Mouse (Mus musculus): ENCODE measurements around the gene Sowaha.

Sowaha gene

DNA sequence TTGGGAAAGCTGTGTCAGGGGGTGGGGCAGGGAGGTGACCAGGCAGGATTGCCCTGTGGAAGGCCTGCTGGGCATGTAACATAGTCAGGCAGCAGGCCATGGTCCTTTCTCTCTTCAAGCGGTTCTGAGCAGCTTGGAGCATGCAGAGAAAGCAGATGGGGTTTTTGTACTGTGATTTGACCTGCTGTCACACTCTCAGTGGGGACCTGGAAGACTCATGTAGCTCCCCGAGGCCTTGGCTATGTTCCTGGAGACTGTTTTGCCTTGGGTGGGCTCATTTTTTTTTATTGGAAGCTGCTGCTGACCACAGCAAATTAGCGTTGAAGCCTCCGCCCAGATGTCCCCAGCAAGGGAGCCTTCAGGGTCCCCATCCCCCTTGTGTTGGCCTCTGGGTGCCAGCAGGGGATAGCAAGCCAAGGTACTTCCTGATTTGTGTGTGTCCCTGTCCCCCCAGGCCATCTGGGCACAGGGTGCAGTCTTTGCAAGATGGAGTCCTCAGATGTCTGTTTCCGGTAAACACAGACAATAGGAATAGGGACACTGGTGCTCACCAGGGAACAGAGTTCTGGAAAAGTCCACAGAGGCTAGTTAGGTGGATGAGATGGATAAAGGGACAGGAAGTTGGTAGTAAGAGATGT is 25.1 kb upstream of the Sowaha start:
- DNase-seq (ENCODE audit: low spot score), result no peak

DNA sequence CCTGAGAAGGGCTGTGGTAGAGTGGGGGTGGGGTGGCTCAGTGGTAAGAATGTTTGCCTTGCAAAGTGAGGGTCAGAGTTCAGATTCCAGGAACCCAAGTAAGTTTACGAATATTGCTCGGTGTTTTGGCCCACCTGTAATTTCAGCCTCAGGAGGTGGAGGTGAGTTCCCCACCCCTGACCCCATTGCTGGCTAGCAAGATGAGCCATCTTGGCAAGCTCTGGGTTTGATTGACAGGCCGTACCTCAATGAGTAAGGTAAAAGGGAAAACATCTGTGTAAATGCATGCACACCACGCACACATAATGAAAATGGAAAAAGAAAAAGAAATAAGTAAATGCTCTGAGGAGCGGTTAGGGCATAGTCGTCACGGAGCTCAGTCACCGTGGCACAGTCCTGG is 24.3 kb upstream of the Sowaha start:
- DNase-seq (ENCODE audit: low spot score), result no peak

DNA sequence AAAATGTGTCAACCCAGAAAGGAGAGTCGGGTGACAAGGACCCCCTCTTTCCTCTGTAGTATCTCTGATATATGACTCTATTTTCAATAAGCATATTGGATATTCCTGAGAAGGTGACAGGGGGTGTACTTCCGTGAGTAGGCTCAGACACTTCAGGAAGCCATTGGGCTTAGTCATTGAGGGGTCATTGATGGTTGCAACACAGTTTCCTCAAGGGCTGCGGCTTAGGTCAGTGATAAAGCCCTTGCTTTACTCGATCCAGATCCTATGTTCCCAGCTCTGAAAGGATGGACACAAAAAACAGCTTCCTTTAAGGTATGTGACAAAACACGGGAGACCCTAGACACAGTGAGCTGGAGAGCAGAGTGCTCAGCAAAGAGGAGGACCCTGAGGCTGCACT is 23.7 kb upstream of the Sowaha start:
- DNase-seq (ENCODE audit: low spot score), result no peak

DNA sequence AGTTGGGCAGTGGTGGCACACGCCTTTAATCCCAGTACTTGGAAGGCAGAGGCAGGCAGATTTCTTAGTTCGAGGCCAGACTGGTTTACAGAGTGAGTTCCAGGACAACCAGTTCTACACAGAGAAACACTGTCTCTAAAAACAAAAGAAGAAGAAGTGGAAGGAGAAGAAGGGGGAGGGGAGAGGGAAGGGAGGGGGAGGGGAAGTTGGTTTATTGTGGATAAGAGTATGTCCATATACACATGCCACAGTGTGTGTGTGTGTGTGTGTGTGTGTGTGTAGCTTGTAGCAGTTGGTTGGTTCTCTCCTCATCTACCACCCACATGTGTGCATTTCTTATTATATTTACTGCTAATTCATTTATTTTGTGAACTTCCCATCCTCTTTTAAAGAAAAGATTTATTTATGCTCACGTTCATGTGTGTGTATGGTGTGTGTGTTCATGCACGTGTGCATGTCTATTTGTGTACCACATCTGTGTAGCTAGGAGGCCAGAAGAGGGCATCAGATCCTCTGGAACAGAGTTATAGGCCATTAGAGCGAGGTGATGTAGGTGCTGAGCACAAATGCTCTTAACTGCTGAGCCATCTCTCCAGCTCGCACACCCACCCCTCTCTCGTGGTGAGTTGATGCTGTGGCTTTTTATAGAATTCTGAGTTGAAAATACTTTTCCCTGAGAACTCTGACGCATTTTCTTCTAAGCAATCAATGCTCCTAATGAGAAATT is 22.1 kb upstream of the Sowaha start:
- no peak for DNase-seq (ENCODE audit: low spot score)

DNA sequence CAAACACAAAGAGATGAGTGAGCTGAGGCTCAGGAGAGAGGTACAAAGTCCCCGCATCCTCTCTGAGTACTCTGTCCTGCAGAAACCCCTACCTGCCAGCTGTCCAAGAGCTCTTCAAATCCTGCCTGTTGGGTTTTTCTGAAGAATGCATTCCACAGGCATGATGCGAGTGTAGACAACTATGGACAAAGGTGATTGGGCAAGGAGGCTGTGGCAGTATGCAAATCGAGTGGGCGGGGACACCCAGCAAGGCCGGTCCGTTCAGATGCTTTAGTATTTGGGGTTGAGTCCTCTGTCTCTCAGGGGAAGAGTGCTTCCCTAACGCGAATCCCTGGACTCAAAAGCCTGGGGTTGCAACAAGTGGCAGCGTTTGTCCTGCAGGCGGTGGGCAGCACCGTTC is 20.5 kb upstream of the Sowaha start:
- no peak for DNase-seq (ENCODE audit: low spot score)

DNA sequence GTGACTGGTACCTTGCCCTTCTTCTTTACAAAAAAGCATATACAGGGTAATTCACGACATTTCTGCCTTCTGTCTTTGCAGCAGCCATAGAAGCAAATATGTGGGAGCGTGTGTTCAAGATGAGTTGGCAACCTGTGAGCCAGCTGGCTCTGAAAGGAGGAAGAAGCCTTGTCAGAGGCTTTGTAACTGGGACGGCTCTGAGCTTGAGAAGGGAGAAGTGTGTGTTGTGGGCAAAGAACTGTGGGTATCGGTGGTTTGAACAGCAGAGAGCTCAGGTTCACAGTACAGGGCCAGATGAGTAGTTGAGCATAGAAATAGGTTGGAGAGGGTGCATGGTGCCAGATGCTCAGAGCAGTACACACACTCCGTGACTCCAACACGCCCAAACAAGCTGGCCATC is 16.9 kb upstream of the Sowaha start:
- DNase-seq (ENCODE audit: low spot score), result no peak

DNA sequence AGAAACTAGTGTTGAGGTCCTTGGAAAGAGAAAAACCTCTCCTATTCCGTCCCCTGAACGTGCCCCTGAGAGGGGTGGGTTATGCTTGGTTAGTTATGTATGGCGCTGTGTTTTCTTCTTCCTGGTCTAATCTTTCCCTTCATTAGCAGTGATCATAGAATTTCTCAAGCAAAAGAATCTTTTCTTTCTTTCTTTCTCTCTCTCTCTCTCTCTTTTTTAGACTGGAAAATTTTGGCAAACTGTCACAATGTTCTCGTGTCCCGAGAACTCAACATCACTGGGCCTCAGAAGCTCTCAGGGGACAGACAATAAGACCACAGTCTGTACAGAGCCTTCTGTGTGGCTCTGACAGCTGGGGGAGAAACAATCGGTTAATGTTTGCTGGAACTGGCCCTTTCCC is 15.3 kb upstream of the Sowaha start:
- DNase-seq (ENCODE audit: low spot score), result no peak

DNA sequence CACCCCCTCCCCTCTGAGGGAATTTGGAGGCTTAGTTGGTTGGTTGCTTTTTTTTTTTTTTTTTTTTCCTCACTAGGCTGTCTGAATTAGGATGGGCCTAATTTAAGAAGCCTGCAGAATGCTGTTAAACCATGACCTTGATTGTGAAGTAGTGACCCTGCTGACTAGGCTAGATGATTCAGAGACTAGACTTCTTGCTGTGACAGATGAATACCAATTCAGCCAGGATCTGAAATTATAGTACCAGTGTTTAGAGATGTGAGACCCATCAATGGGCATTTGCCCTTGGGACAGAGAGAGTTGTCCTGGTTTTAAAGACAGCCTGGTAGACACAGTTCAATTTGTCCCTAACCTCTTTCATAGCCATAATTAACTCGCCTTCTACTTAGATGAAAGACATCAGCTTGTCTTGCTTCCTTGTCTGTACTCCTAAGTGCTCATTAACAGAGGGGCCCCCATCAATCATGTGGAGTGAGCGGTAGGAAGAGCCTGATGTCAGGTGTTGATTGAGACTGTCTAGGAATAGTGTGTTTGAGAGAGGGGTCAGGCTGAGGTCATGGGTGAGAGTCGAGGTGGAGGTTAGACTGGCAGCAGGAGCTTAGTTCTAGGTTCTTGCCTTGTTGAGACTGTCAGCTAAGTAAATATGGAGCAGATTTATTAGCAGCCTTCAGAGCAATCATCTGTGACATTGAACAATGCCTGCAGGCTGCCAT is 13.3 kb upstream of the Sowaha start:
- DNase-seq (ENCODE audit: low spot score), result no peak

DNA sequence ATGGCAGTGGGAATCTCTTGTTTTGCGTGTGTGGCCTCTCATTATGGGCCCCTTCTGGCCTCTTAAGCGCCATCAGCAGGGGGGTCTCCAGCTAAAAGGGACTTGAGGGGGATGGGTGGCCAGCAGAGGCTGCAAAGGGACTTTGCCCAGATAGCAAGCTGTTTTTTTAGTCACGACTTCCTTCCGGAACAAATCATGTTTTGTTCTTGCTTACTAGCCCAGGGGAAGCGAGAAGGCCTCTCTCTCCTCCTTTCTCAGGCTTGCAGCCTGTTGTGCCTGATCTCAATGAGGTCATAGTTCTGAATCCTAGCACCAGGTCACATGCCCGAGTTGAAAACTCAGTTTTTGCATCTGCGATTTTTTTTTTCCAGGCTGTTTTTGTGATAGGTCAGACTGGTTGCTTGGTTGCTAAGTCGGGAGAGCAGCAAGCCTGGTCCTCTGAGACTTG is 11.9 kb upstream of the Sowaha start:
- DNase-seq (ENCODE audit: low spot score), result no peak

DNA sequence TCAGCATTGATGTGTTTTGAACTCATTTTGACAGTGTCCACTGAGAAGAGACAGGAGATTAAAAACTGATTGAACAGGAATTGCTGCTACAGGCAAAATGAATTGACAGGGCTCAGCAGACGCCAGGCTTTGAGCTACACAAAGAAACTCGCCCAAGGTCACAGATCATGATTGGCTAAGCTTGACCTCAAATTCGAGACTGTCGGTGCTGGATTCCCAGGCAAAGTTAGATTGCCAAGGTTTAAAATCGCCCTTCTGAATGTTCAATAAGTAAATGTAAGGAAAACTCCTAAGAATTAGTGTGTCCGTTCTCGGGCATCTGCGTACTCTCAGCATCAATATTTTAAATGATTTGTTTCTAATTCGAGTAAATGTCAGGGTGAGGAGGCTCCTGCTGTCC is 9.3 kb upstream of the Sowaha start:
- DNase-seq (ENCODE audit: low spot score), result no peak

DNA sequence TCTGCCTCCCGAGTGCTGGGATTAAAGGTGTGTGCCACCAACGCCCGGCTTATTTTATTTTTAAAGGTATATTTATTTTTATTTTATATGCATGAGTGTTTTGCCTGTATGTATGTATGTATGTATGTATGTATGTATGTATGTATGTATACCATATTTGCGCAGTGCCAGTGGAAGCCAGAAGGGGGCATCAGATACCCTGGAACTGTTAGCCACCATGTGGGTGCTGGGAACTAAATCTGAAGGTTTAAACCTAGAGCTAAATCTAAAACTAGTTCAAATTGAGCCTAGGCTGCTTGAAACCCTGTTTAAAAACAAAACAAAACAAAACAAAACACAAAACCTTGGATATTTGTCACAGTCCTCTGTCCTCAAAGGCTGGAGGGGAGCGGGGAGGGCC is 8.9 kb upstream of the Sowaha start:
- no peak for DNase-seq (ENCODE audit: low spot score)

DNA sequence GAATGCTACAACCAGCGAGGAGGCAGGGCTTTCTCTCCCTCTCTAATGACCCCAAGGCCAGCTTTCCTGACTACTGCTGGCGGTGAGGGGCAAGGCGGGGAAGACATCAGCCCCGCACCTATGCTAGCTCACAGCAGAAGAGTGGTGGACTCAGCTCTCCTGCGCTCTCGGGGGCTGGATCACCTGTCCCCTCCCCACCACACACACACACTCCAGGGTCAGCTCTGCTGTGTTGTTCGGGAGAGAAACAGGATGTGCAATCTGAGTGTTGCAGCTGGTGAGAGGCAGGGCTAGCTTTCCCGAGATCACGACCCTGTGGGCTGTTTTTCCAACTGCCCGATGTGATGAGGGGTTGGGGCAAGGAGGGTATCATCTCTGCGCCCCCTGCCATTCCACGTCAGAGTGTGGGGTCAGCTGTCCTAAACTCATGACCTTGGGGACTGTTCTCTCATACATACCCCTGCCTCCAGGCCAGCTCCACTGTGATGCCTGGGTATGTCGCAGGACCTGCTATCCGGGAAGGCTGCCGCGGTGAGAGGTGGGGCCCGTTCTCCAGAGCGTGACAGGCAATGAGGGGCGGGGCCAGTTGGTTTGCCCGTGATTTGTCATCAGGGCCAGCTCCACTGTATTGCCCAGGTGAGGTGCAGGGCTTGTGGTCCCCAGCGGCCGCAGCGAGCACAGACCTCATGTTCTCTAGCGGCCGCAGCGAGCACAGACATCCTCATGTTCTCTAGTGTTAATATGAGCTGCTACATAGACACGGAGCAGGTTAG is 6.9 kb upstream of the Sowaha start:
- DNase-seq (ENCODE audit: low spot score), result no peak

DNA sequence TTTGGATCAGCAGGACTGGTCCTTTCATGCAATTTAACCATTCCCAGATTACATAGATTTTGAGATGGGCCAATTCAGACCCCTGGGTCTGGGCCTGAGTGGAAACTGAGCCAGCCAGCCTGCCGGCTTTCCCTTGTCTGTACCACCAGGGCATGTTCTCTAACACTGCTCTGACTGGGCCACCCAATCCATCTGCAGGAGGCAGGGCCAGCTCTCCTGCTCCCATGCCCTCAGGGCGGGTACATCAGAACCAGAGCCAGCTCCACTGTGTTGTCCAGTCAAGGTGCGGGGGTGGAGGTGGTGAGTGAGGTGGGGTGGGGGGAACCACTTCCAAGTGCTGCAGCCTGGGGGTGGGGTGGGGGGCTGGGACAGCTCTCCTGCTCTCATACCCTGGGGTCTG is 6.3 kb upstream of the Sowaha start:
- no peak for DNase-seq (ENCODE audit: low spot score)

DNA sequence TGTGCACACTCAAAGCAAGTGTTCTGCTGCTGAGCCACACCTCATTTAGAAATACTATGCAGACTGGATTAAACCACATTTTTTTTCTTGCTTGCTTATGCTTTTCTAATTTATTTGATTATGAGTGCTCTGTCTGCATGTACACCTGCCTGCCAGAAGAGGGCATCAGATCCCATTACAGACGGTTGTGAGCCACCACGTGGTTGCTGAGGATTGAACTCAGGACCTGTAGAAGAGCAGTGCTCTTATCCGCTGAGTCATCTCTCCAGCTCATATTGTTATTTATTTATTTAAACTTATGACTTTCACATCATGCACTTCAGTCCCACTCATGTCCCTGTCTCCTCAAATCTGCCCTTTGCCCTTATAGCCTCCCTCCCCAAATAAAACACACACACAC is 5.6 kb upstream of the Sowaha start:
- no peak for DNase-seq (ENCODE audit: low spot score)

DNA sequence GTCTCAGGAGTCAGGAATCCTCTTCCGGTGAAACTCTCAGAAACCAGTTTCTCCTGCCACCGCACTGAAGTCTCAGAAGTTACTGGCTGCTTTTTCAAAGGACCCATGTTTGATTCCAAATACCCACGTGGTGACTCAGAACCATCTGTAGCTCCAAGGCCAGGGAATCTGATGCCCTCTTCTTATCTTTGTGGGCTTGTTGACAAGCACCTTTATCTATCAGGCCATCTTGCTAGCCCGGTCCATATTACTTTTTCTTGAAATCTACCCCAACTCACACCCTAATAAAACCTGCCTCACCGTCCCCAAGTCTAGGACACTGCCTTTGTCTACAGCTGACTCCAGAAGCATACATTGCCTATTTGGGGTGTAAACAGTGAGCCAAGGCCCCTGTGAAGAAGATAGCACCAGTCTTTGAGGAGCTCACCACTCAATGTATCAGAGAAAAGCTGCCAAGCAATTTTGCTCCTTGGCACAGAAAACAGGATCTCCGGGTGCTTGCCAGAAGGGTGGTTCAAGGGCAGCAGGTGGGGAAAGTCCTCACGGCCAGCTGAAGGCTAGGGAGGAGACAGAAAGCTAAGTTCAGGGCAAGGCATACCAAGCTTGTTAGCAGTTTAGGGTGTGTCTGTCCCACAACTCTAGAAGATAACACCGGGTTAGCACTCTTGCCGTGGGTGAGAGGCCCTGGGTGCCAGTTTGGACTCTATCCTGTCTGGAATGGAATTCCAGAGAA is 3.3 kb upstream of the Sowaha start:
- no peak for DNase-seq (ENCODE audit: low spot score)

DNA sequence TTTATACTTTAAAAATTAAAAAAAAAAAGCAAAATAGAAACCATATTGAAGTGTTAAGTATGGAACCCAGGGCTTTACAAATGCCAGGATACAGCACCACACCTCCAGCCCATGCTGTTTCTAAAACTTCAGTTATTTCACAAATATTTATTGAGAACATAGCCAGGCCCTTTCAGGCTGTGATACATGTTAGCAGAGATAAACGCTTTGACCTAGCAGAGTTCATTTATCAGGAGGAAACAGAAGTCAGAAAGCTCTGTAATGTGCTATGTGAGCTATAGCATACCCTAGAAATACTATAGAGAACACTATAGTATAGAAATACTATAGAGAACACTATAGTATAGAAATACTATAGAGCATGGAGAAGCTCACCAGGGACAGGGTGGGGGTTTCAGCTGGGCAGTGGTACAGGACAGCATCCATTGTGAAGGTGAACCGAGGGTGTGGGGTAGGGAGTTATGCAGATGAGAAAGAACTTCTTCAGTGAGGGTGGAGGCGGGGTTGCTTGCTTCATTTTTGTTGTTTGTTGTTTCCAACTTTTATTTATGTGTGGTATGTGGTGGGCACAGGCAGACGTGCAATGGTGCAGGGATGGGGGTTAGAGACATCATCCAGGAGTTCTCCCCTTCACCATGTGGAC is 1.1 kb upstream of the Sowaha start:
- no peak for DNase-seq (ENCODE audit: low spot score)

DNA sequence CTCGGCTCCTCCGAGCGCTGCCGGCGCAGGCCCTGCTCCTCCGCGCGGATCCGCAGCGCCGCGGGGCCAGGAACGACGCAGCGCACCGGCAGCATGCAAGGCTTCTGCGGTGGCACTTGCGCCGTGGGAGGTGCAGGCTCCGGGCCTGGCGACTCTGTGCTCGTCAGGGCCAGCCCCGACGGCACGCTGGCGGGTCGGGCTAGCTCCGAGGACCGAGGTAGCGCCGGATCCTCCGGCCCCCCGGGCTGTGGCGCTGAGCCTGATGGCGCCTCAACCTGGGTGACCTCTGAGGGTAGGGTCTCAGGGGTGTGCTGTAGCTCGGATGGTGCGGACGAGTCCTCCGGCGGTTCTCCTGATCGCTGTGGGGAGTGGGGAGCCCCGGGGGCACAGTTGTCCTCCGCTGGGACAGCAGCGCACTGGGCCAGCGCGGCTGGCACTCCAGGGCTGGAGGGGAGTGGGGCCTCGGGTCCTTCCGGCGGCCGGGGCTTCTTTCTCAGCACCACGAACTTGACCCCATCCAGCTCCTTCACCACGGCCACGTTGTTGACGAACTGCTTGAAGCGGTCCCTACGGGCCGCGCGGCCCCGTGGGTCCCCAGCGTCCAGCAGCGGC is 797 bp downstream of the Sowaha start:
- no peak for DNase-seq (ENCODE audit: low spot score)

DNA sequence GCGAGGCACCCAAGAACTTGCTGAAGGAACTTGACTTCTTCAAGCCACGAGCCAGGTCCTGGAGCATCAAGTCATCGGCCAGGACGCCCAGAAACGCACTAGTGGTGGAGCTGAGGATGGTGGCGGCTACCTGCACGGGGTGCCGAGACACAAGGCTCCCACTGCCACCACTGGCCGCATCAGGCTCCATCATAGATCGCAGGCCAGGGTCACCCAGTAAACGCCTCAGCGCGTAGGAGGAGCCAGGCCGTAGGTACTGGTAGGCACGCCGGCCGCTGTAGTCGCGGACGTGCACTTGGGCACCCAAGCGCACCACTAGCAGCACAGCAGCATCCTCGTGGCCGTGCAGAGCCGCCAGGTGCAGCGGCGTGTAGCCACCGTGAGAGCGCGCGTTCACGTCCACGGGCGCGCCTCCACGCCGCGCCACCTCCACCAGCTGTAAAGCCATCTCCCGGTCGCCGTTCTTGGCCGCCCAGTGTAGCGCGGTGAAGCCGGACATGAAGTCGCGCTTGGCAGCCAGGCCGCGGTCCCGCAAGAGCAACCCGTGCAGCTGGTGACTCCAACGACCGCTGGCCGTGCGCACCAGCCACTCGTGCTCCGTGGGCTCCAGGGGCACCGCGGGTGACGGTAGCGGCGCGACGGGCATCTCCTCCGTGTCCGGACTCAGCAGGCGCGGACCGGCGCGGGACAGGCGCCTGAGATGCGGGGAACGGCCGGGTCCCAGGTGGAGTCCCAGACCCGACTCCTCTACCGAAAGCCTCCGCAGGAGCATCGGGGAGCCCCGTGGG is 1.5 kb downstream of the Sowaha start:
- DNase-seq (ENCODE audit: low spot score), result no peak

DNA sequence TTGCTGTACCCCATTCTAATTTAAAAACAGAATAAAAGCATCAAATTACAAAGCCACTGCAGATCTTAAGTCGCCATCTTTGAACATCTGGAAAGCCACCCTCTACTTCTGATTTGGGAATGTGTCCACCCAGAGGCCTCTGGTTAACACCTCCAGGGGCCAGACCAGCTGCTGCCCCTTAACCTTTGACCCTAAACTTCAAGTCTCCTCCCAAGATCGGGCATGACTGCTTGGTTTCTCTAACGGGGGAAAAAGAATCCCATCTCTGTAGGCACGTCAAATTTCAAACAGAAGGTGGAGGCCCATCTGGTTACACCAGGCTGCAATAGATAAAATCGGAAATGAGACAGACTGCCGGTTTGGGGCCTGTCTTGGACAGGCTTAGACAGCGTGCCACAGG is 2.2 kb downstream of the Sowaha start:
- DNase-seq (ENCODE audit: low spot score), result no peak

DNA sequence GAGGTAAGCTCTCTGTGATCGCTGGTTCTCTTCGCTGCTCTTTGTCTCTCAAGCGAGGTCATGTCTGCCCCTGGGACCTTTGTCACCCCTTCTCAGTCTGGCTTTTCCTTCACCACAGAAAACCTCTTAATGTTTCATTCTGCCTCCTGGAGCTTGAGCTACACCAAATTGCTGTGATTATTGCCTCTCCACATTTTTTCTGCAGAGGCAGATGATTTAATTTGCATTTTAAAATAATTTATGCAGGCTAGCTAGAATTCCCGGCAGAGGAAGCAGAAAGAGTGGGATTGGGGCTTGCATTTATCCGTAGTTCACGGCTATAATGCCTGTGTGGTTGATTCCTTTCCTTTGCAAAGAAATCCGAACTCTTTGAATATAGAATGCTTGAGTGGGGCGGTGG is 4.5 kb downstream of the Sowaha start:
- DNase-seq (ENCODE audit: low spot score), result no peak

Data from layer of hippocampus, adult 11-12 months (tissue).